Mouse (Mus musculus) testis, postnatal 10 days (tissue): ENCODE data around the gene Nfatc3.

ENCODE experiments used
- DNase-seq: peaks from one replicate; pipeline ENCODE4 v3.0.0; 2021; ENCODE audit warnings: low spot score

Nfatc3 gene

DNA sequence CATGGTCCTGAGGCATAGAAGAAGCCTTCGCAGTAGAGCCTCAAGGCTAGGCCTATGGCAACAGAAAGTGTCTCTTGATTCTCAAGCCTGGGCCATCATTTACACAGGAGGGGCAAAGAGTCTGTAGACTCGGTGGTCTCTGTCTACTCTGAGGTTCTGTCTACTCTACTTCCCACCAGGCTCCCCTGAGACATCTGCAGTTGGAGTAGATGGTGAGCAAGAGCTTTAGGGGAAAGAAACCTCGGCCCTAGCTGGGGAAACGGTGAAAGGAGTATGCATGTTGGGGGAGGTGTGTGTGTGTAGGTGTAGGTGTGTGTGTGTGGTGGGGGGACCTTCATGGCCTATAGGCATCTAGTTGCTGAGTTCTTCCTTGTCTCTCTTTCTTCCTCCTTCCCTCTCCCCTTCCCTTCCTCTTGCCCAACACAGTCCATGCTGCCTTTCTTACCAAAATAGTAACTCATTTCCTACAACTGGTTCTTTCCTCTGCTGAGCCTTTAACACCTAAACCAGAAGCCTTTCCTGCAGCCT is 2.1 kb upstream of the Nfatc3 start:
- DNase-seq, result no peak

DNA sequence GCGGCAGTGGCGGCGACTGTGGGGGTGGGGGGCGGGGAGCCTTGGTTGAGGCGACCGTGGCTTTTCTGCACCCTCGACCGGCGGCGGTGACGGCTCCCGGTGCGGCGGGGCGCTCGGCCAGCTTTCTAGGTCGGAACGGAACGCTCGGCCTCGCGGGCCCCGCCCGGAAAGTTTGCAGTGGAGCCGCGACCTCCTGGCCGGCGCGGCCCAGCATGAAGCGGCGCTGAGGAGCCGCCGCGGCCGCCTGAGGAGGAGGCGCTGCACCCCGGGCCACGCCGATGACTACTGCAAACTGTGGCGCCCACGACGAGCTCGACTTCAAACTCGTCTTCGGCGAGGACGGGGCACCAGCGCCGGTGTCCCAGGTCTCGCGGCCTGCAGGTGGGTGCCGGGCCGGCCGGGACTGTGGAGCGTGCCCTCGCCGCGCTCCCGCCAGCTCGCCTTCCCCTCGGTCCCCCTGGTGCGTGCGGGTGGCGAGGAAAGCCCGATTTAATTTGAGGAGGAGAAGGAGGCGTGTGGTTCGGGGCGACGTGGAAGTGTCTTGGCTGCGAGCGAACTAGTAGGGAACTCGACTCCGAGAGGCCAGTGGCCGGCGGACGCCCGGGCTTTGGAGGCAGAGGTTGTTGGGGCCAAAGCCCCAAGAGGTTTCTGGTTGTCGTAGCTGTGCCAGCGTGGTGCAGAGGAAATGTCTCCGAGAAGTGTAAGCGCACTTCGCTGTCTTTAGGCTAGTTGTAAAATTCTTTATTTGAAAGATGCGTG is 1.2 kb downstream of the Nfatc3 start:
- peak; percentile 73 for DNase-seq

DNA sequence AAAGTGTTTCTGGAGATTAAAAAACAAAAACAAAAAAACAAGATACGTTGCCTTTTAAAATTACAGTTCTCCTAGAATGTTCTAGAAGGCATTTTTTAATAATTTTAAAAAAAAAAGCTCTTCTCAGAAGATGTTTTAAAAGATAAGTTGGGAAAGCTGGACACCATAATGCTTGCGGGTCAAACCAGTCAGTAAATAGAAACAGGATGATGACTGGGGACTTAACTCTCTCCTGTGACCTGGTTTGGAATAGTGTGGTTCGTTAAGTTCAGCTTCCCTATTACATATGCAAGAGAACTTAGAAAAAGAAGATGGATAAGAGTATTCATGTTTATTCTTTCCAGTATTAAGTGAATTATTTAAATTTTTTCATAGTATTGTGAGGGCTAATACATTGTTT is 1.9 kb downstream of the Nfatc3 start:
- DNase-seq, result no peak

DNA sequence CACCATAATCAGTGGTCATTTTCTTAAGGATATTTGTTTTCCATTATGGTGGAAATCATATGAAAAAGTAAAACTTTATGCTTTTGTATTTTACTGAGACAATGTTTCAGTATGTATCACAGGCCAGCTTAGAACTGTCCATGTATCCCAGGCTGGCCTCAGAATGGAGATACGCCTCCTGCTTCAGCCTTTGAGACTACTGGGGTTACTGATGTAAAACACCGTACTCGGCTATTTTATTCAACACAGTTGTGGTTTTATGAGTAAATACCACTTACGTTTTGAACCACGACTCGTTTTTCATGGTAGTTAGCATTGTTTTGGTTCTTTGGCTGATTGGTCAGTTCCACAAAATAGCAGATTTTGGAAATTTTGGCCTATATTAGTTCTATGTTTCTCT is 3.0 kb downstream of the Nfatc3 start:
- no peak for DNase-seq

DNA sequence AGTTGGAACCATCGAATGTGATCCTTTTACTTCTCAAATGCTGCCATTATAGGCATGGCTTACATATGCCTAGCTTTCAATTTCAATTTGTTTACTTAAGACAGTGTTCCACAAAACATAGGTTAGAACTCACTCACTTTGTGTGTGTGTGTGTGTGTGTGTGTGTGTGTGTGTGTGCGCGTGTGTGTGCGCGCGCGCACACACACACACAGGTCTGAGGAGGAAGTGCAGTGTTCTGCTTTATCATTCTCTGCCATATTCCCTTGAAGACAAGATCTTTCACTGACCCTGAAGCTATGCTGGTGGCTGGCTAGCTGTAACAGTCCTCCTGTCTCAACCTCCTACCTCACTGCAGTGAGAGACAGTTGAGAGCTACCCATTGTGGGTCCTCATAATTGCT is 4.4 kb downstream of the Nfatc3 start:
- DNase-seq, result no peak

DNA sequence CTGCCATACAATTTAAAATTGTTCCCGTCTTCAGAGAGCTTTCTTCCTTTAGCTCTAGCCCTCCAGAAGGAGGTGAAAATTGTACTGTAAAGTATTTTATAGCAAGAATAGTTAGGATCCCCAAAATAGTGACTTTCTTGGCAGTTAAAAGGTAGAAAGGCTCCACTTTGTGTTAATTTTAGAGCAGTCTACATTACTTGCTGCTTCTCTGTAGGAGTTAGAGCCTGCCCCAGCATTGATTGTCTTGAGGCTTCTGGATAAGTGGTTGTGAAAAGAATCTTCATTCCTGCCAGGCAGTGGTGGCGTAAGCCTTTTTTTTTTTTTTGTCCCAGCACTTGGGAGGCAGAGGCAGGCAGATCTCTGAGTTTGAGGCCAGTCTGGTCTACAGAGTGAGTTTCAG is 8.1 kb downstream of the Nfatc3 start:
- no peak for DNase-seq

DNA sequence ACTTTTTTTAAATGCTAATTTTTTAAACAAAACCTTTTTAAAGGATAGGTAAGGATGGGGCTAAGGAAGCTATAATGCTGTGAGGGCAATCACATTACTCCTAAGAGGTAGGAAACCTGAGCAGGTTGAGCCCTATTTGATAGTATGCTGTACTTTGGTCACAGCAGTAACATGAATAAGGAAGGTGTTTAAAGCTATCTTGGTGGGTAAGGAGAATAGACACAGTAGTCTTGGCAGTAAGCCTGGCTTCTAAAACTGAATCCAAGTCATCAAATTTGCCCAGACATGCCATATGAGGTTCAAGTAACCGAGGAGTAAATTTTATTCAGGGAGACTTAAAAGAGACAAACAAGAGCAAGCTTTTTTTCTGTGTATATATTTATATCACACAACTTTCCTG is 10.9 kb downstream of the Nfatc3 start:
- no peak for DNase-seq

DNA sequence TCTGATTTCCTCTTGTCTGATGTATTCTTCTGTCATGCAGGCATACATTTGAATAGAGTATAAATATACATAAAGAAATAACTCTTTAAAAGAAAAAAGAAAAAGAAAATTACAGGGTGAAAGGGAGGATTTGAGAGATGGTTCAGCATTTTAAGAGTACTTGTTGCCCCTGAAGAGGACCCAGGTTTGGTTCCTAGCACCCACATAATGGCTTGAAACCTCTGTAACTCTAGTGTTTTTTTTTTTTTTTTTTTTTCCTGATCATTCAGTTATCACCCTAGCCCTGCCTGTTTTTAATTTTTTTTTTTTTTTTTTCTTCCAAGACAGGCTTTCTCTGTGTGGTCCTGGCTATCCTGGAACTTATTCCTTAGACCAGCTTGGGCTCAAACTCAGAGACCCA is 13.5 kb downstream of the Nfatc3 start:
- DNase-seq, result no peak

DNA sequence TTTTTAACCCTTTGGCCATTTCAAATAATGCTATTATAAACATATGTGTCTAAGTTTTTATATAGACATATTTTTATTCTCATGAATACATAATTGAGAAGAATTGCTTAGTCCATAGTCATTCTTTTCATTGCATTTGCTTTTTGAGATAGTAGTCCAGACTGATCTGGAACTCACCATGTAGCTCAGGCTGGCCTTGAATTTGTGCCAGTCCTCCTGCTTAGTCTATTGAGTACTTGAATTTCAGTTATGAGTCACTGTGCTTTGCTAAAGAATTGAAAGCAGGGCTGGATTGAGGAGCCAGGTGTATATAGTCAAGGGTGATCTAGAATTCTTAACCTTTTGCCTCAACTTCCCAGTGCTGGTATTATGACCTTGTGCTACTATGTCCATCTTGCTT is 15.6 kb downstream of the Nfatc3 start:
- DNase-seq, result no peak

DNA sequence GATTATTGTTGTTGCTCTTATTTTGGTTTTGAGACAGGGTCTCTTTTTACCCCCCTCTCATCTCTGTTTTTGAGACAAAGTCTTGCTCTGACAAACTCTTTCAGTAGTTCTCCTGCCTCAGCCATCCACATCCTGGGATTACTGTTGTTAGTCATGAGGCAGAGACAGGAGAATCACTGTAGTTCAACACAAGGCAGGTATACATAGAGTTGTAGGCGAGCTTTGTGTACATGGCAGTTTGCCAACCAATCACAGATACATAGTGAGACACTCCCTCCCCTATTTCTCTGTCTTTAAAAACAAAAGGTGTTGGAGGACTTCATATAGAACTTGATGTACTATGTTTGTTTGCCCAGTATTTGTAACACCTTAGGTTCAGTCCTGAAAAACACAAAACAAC is 16.0 kb downstream of the Nfatc3 start:
- no peak for DNase-seq

DNA sequence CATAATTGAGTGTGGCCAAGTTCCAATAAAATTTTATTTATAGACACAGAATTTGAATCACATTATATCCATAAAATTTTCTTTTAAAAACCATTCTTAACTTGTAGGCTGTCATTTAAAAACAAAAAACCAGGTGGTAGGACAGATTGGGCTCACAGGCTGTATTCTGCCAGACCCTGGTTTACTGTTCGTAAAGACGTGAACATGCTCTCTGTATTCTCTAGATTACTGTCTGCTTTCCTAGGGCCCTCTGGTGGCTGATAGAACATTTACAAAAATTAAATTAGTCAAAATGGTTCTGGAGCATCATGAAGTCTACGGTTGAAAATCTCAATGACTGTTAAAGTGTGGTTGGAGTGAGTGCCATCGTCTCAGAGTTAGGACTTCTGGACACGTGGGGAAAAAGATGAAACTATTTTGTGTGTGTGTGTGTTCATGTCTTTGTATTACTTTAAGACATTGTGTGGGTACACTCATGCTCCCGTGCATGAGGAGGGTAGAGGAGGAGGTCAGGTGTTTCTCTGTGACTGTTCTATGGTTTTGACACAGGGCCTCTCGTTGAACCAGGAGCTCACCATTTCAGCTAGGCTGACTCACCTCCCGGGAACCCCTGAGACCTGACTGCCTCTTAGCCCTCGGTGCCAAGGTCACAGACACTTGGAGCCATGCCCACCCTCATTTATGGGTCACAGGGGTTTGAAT is 16.7 kb downstream of the Nfatc3 start:
- no peak for DNase-seq

DNA sequence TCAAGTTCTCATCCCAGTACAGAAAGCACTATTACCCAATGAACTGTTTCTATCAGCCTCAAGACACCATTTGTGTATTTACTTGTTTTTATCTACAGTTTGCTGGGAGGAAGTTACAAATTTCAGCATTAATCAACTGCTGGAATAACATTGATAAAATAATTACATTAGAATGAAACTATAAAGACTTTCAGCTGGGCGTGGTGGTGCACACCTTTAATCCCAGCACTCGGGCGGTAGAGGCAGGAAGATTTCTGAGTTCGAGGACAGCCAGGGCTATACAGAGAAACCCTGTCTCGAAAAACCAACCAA is 17.2 kb downstream of the Nfatc3 start:
- DNase-seq, result no peak

DNA sequence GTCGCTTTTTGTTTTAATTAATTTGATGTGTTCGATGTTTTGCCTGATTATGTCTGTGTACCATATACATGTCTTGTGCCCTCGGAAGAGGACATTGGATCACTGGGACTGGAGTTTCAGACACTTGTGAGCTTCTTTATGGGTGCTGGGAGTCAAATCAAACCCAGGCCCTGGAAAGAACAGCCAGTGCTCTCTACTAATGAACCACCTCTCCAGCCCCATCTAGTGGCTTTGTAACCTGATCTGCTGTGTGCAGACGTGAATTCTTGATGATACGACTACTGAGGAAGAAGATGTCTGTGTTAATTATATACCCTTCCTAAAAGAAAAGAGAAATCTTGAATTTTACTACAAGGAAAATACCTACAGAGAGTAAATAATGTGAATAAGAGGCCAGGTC is 18.0 kb downstream of the Nfatc3 start:
- DNase-seq, result peak; percentile 56

DNA sequence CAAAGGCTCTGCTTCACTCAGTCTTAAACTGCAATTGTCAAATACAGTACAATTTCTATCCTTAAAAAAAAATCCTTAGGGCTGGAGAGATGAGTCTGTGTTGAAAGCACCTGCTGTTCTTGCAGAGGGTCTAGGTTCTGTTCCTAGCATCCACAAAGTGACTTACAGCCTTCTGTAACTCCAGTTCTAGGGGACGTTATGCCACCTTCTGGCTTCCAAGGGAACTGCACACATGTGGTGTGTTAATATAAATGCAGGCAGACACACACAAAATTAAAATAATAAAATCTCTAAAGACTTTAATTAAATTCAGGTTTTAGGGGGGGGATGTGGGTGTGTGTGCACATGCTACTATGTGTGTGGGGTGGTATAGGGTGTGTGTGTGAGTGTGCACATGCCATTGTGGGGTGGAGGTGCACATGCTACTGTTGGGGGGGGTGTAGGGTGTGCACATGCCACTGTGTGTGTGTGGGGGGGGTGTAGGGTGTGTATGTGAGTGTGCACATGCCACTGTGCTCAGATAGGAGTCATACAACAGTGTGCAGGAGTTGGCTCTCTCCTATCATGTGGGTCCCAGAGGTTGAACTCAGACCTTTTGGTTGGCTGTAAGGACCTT is 18.9 kb downstream of the Nfatc3 start:
- DNase-seq, result no peak

DNA sequence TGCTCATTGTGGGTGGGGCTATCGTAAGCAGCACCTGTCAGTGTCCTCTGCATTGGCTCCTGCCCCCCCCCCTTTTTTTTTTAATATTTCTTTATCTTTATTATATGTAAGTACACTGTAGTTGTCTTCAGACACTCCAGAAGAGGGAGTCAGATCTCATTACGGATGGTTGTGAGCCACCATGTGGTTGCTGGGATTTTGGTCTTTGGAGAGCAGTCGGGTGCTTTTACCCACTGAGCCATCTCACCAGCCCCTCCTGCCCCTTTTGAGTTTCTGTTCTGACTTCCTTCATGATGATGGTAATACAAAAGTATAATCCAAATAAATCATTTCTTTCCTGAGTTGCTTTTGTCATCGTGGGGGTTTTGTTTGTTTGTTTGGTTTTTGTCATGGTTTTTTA is 43.7 kb downstream of the Nfatc3 start:
- DNase-seq, result no peak

DNA sequence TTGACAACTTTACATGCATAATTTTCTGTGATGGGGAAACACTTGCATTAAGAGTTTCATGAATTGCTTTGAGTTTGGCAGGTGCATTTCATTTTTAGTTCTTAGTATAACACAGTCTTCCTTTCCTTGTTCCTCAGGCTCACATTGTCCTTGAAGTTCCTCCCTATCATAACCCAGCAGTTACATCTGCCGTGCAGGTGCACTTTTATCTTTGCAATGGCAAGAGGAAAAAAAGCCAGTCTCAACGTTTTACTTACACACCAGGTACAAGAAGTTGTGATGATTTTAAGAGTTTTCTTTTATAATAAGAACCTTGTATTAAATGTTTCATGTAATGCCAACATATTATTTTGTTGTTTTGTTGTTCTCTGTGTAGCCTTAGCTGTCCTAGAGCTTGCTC is 45.2 kb downstream of the Nfatc3 start:
- no peak for DNase-seq

DNA sequence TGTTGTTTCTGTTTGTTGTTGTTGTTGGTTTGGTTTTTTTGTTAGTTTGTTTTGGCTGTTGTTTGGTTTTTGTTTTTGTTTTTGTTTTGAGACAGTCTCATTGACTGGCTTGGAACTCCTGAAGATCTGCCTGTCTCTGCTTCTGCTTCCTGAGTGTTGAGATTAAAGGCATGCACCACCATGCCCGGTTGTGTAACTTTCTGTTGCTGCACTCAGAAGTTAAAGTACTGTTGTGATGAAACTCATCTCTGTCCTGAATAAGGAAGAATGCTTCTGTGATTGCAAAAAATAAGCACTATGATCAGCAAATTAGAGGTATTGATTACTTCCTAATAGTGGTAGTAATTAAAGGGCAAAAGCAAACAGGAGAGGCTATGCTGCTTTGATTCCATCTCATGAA is 47.6 kb downstream of the Nfatc3 start:
- no peak for DNase-seq

DNA sequence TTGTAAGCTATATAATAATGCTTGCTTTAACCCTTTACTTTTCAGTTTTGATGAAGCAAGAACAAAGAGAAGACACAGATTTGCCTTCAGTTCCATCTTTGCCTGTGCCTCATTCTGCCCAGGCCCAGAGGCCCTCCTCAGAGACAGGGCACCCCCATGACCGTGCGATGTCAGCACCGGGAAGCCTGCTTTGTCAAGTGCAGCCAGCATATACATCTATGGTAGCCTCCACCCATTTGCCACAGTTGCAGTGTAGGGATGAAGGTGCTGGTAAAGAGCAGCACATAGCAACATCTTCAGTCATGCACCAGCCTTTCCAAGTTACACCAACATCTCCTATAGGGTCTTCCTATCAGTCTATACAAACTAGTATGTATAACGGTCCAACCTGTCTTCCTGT is 49.4 kb downstream of the Nfatc3 start:
- DNase-seq, result peak; percentile 66

DNA sequence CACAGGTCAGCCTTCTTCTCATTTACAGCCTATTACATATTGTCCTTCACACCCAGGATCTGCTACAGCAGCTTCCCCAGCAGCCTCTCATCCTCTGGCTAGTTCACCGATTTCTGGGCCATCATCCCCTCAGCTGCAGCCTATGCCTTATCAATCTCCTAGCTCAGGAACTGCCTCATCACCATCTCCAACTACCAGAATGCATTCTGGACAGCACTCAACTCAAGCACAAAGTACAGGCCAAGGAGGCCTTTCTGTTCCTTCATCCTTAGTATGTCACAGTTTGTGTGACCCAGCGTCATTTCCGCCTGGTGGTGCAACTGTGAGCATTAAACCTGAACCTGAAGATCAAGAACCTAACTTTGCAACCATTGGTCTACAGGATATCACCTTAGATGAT is 50.1 kb downstream of the Nfatc3 start:
- DNase-seq, result peak; percentile 60

DNA sequence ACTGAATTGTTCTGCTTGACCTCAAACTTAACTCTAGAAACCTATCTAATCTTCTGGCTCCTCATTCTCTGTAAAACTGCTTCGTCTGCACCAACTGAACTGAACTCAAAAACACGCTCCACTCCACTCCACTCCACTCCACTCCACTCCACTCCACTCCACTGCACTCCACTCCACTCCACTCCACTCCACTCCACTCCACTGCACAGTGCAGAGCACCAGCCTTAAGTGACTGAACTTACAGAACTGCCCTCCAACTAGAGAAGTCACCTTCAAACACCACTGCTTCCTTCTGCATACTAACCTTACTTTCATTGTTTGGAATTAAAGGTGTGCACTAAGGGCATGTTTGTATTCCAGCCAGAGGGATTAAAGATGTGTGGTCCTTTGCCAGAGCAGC is 53.4 kb downstream of the Nfatc3 start:
- DNase-seq, result no peak

DNA sequence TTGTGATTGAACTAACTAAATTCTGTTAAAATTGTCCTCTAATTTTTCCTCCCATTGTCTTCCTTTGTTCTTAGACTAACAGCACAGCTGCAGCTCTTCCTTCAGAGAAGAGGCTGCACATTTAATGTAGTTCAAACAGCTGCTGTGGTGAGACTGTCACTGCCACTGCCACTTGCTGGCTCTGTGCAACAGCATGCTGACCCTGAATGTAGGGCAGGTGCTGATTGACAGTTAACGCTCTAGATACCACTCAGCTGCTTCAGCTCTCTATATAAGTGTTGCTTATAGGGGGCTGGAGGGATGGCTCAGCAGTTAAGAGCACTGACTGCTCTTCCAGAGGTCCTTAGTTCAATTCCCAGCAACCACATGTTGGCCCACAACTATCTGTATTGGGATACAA is 53.9 kb downstream of the Nfatc3 start:
- DNase-seq, result no peak

DNA sequence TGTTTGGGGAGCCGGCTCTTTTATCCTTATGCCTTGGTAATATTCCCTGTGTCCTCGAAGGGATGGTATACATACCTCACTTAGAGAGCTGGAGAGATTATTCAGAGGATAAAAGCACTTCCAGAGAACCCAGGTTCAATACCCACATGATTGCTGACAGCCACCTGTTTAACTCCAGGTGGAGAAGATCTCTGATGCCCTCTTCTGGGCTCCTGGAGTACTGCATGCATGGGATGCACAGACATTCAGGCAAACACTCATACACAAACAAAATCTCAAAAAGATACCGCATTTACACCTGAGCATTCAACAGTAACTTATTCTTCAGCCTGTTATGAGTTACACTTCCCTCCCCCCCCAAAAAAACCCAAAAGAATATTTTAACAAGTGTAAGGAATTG is 57.3 kb downstream of the Nfatc3 start:
- DNase-seq, result peak; percentile 67

DNA sequence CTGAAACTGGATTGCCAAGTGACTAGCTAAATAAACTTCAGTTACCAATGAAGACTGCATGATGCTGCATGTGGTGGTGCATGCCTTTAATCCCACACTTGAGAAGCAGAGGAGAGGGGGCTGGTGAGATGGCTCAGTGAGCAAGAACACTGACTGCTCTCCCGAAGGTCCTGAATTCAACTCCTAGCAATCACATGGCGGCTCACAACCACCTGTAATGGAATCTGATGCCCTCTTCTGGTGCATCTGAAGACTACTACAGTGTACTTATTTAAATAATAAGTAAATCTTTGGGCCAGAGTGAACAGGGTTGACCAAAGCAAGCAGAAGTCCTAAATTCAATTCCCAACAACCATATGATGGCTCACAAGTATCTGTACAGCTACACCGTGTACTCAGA is 64.8 kb downstream of the Nfatc3 start:
- no peak for DNase-seq

DNA sequence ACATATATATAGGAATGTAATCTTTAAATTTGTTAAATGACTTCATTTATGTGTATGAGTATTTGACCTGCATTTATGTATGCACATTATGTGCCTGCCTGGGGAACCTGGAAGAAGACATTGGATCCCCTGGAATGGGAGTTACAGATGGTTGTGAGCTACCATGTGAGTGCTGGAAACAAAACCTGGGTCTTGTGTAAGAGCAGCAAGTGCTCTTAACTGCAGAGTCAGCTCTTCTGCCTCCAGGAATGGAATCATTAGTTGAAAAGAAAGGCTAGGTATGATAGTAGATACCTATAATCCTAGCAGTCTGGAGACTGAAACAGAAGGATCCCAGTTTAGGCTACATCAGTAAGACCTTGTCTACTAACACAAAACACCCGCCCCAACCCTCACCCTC is 67.4 kb downstream of the Nfatc3 start:
- DNase-seq, result no peak
